Mouse (Mus musculus): Measurements from ENCODE around the gene Sptbn4.
A peak's percentile ranks its signal among the peaks of the same experiment; 100 is the strongest.
"Not testable (repeated sequence)": the region's sequence is repeated elsewhere in the genome, so short reads cannot be mapped to it uniquely, and the experiment has no call there.

Sptbn4 gene

GRCm38 (mm10) chr7:27447419-27448286 is at the start of gene Sptbn4, which contains the start of gene Blvrb:
Sptbn4 (minus strand) TSS chr7:27447686.
Blvrb (plus strand) TSS chr7:27447978.
- DNase-seq (ENCODE audit: low spot score): peak; percentile 96

- DNase-seq (ENCODE audit: low spot score): not testable (repeated sequence)
Measured at GRCm38 (mm10) chr7:27494659-27495367, 47.3 kb upstream of the Sptbn4 start.

- no peak for DNase-seq (ENCODE audit: low spot score)
Measured at GRCm38 (mm10) chr7:27493450-27493849, 46.0 kb upstream of the Sptbn4 start.

GRCm38 (mm10) chr7:27493022-27493421 is 45.5 kb upstream of the Sptbn4 start:
- DNase-seq (ENCODE audit: low spot score): no peak

- DNase-seq (ENCODE audit: low spot score): no peak
Measured at GRCm38 (mm10) chr7:27491856-27492255, 44.4 kb upstream of the Sptbn4 start.

- peak; percentile 92 for DNase-seq (ENCODE audit: low spot score)
Measured at GRCm38 (mm10) chr7:27490543-27491329, 43.2 kb upstream of the Sptbn4 start.

- no peak for DNase-seq (ENCODE audit: low spot score)
Measured at GRCm38 (mm10) chr7:27490227-27490542, 42.7 kb upstream of the Sptbn4 start.

- DNase-seq (ENCODE audit: low spot score): no peak
Measured at GRCm38 (mm10) chr7:27489270-27489869, 41.9 kb upstream of the Sptbn4 start.

- no peak for DNase-seq (ENCODE audit: low spot score)
Measured at GRCm38 (mm10) chr7:27487740-27488268, 40.3 kb upstream of the Sptbn4 start.

- peak; percentile 99 for DNase-seq (ENCODE audit: low spot score)
Measured at GRCm38 (mm10) chr7:27486770-27487697, 39.5 kb upstream of the Sptbn4 start, which contains the start of gene Sertad1. Sertad1 (plus strand) TSS chr7:27486910.

- no peak for DNase-seq (ENCODE audit: low spot score)
Measured at GRCm38 (mm10) chr7:27486102-27486769, 38.8 kb upstream of the Sptbn4 start.

GRCm38 (mm10) chr7:27483860-27484259 is 36.4 kb upstream of the Sptbn4 start:
- no peak for DNase-seq (ENCODE audit: low spot score)

- peak; percentile 83 for DNase-seq (ENCODE audit: low spot score)
Measured at GRCm38 (mm10) chr7:27481627-27481969, 34.1 kb upstream of the Sptbn4 start.

GRCm38 (mm10) chr7:27480927-27481626 is 33.6 kb upstream of the Sptbn4 start:
- no peak for DNase-seq (ENCODE audit: low spot score)

GRCm38 (mm10) chr7:27480506-27480905 is 33.0 kb upstream of the Sptbn4 start:
- DNase-seq (ENCODE audit: low spot score): no peak

GRCm38 (mm10) chr7:27479750-27480149 is 32.3 kb upstream of the Sptbn4 start:
- DNase-seq (ENCODE audit: low spot score): no peak

- no peak for DNase-seq (ENCODE audit: low spot score)
Measured at GRCm38 (mm10) chr7:27478561-27478960, 31.1 kb upstream of the Sptbn4 start.

- DNase-seq (ENCODE audit: low spot score): no peak
Measured at GRCm38 (mm10) chr7:27476098-27476635, 28.7 kb upstream of the Sptbn4 start.

GRCm38 (mm10) chr7:27475596-27475995 is 28.1 kb upstream of the Sptbn4 start:
- no peak for DNase-seq (ENCODE audit: low spot score)

Measured in ovary, postnatal 14 days (tissue).